Mouse (Mus musculus): ENCODE data around the gene 2210011C24Rik.
A peak's percentile ranks its signal among the peaks of the same experiment; 100 is the strongest.
"Not testable (repeated sequence)": the region's sequence is repeated elsewhere in the genome, so short reads cannot be mapped to it uniquely, and the experiment has no call there.

Gene 2210011C24Rik

DNA sequence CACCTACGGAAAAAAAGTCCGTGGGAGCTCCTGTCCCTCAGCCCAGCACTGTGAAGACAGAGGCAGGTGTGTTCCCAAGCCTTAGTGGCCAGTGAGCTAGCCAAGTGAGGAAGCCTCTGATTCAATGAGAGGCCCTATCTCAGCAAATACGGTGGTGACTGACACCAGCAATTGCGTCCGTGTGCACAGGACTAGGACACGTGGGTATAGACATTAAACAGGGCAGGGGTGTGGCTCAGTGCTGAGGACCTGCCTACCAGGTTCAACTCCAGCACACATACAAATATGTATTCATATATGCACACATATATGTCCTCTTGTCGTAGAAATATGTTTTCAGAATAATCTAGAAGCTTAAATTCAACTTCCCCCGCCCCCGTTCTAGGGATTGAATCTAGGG, 7.8 kb upstream of the 2210011C24Rik start:
- DNase-seq (ENCODE audit: low spot score) = no peak

DNA sequence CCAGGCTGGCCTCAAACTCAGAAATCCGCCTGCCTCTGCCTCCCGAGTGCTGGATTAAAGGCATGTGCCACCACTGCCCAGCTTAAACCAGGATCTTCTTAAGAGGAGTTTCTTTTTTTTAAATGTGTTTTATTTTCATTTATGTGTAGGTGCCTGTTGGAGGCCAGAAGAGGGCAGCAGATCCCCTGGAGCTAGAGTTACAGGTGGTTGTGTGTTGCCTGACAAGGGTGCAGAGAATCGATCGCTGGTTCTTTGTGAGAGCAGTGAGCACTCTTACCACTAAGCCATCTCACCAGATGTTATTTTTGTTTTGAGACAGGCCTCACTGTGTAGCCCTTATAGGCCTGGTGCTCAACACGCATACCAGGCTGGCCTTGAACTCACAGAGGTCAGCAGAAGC, 3.9 kb upstream of the 2210011C24Rik start:
- no peak for DNase-seq (ENCODE audit: low spot score)

DNA sequence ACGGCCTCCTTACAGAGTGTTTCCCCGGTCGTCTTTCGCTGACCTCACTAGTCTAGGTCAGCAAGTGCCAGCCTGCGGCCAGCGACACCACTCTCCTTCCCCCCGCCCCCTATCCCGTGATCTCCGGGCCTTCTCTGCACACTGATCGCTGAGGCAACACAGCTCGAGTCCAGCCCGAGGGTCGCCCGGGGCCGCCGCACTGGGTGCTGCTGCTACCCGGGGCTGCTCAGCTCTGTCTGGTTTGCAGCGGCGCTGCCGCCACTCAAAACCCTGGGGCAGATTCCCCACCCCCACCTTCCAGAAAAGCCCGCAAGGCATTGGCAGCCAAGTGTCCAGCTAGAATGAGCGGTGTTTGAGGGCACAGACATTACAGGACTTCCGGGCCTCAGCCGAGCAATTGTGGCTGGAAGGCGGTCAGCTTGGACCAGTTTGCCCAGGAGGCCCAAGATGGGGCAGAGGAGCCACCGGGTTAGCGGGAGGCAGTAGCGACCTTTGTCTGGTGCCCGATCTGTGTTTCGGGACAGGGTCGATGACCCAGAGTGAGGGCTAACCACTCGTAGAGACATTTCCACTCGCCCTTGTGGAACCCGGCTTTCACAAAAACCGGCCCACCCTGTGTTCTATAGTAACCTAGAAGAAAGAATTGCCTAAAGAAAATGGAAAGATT, 661 bp upstream of the 2210011C24Rik start:
- no peak for DNase-seq (ENCODE audit: low spot score)

DNA sequence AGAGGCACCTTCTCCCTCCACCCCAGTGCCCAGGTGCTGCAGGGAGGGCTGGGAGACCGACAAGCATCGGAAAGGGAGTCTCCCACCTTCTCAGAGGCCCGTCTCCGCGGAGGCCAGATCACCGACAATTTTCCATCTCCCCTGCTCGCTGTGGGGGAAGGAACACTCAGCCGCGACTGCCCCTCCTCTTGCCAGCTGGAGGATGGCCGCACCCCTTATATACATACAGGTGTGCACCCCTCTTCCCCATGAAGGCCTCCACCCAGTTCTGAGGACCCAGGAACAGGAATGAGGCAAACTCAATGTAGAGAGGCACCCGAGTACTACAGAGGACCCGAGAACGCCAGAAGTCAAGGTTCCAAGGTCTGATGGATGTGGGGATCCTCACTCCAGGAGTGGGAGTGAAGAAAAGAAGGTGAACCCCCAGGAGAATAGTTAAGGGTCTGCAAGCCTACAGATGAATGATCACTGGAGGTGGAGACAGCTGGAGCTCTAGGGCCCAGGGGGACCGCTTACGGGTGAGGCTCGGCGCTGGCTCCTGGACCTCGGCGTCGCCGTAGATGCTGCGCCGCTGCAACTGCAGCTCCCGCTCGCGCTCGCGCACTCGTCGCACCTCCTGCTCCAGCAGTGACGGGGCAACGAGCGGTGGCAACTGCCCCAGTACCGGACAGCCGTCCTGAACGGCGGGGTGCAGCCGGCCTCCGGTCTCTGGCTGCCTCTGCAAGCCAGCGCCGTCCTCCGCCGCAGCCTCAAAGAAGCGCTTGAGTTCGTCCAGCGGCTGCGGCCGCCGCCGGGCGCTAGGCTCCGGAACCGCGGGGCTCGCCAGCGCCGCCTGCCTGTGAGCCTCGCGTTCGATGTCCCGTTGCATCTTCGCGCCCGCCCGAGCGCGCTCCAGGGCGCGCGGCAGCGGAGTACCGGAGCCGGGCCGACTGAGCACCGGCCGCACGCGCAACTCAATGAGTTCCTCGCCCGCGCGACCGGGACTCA, 1.1 kb downstream of the 2210011C24Rik start:
- DNase-seq (ENCODE audit: low spot score) = peak; percentile 70

DNA sequence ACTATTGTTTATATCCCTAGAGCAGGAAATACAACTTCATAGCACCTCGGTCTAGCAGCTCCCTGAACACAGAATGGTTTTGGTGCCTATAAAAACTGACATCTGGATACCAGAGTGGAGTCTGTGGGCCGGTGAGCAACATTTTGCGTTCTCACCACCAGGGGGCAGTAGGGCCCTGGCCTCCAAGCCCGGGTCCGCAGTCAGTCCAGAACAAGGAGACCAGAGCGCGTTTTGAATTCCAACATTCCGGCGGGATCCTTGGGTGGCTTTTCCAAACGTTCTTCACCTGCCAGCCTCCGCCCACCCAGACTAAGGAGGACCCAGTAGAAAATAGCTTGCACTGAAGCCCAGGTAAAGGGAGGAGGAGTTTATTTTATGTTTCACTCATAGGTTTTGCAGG, 2.1 kb downstream of the 2210011C24Rik start:
- peak; percentile 89 for DNase-seq (ENCODE audit: low spot score)

DNA sequence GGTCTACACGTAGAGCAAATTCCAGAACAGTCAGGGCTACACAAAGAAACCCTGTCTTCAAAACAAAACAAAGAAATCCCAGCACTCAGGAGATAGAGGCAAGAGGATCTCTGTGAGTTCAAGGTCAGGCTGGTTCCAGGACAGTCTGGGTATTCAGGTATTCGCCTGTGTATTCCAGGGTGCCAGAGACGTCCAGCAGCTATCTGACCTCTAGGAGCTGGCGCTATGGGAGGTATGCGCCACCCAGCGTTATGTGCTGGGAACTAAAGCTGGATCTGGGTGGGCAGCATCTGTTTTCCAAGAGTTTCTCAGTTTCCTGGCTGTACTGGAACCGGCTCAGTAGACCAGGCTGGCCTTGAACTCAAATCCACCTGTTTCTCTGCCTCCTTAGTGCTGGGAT, 3.6 kb downstream of the 2210011C24Rik start:
- DNase-seq (ENCODE audit: low spot score) = no peak

DNA sequence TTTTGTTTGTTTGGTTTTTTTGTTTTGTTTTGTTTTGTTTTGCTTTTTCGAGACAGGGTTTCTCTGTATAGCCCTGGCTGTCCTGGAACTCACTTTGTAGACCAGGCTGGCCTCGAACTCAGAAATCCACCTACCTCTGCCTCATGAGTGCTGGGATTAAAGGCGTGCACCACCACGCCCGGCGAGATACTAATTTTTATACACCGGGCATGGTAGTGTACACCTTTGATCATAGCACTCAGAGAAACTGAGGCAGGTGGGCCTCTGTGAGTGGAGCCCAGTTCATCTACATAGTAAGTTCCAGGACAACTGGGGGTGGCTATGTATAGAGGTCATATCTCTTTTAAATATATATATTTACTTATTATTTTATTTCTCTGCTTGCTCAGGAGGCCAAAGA, 6.5 kb downstream of the 2210011C24Rik start:
- not testable (repeated sequence) for DNase-seq (ENCODE audit: low spot score)

DNA sequence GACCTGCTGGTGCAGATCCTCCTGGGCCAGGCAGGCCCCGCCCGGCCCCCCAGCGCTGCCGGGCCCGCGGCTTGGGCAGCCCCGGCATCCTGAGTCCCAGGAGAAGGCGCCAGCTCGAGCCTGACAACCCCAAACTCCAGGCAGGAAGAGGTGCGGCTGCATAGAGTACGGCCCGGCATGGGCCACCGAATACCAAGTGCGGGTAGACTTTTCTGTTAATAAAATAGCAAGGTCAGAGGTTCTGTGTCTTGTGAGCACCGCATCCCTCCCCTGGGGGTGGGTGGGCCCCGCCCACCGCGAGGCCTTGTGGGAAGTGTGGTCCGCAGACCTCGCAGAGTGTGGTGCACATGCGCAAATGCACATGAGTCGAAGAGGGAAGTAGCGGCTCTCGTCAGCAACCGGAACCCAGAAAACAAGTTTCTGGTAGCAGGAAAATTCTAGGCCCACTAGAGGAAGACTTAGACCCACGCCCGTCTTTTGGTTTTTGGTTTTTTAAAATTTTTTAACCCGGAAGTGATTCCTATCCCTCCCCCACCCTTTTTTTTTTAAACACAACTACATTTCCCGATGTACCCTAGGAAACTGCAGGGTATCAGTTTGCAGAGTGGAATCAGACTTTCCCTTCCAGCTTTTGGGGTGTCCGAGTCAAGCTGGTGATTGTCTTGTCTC, 7.3 kb downstream of the 2210011C24Rik start:
- DNase-seq (ENCODE audit: low spot score) = peak; percentile 96

DNA sequence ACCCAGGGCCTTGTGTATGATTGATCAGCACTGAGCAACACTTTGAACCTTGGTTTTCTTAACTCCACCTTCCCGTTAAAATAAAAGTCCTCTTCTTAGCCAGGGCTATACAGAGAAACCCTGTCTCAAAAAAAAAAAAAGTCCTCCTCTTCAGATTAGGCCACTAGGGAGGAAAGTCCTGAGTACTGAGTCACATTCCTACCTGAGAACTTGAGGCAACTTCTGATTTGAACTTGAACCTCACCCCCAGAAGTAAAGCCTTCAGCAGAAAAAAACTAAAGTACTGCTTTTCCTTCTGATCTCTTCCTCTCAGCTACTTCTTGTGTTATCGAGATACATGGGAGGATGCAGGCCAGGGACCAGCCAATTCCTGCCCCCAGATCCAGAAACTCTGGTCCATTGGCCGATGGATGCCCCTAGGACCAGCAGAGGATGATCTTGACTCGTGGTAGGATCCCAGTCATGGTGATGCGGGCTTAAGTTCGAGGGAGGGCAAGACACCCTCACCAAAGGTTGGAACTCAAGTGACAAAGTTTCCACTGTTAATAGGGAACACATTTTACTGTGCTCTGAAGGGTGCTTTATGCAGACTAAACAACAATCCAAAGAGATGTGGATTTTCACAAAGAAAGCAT, 8.2 kb downstream of the 2210011C24Rik start:
- no peak for DNase-seq (ENCODE audit: low spot score)

DNA sequence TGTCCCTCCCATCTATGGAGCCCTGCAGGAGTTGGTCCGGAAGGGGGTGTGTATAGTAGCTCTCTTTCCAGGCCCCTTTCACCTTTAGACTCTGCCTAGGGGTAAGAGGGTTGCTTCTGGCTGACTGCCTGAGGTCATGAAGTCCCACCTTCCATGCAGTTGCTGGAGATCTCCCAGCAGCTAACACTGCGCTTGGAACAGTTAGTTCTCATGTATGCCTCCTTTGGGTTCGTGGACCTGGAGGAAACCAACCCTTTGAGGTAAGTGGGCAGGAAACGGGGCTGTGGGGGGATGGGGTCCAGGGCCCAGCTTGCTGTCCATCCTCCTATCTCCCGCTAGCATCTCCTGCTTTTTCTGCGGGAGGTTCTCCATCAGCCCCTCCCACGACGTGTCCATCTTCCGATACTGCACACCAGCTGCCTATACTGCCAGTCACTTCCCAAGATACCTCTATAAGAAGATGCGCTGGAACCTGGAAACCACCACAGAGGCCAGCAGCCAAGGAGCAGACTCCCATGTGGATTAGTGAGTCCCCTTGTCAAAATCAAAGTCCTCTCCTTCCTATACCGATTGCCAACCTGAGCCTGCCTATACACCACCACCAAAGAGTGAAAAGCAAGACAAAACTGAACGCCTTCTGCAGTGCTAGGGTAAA, 8.9 kb downstream of the 2210011C24Rik start:
- DNase-seq (ENCODE audit: low spot score) = no peak

DNA sequence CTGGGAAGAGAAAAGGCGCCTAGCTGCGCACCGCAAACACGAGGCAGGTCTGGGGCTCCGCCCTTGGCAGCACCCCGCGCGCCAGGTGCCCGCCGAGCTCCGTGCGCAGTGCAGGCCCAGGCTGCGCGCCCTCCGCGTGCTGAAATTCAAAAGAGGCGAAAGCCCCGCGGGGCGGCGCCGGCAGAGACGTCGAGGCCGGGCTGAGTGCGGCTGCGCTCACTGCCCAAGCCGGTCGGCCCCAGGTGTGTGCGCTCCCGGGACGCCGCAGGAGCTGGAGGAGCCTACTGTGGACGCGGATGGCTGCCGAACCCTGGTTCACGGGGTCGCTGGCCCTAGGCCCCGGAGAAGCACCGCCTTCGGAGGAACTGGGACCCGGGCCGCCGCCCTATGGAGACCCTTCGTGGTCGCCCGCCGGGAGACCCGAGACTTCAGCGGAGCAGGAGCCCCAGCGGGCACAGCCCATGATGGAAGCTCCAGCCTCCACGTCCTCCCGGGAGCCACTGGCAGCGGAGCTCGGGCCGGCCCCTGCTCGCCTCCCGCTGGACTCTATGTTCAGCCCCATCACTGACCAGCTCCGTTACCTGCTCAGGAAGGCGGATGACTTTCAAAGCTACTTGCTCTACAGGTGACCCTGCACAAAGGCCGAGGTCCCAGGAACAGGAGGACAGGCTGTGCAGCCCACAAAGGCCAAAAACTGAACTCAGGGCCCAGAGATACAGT, 10.5 kb downstream of the 2210011C24Rik start, which contains the start of gene 1700067K01Rik:
TSS of gene 1700067K01Rik (plus strand) at position 222 of the 720 bp plus-strand sequence.
- DNase-seq (ENCODE audit: low spot score) = no peak

DNA sequence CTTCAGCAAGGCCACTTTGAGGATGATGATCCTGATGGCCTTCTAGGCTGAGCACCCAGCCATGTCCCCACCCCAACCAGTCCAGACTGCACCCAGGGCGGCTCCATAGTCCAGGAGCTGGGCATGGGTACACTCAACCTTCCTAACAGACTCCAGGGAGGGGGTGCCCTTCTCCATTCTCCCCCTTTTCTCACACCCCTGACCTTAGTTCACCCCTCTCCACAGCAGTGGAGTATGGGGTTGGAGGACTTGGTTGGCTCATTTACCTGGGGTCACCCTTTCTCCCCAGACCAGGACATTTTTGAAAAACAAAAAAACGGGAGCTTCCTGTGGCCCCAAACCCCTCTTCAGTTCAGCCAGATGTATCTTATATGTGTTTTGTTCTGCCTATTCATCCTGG, 12.1 kb downstream of the 2210011C24Rik start:
- DNase-seq (ENCODE audit: low spot score) = no peak

DNA sequence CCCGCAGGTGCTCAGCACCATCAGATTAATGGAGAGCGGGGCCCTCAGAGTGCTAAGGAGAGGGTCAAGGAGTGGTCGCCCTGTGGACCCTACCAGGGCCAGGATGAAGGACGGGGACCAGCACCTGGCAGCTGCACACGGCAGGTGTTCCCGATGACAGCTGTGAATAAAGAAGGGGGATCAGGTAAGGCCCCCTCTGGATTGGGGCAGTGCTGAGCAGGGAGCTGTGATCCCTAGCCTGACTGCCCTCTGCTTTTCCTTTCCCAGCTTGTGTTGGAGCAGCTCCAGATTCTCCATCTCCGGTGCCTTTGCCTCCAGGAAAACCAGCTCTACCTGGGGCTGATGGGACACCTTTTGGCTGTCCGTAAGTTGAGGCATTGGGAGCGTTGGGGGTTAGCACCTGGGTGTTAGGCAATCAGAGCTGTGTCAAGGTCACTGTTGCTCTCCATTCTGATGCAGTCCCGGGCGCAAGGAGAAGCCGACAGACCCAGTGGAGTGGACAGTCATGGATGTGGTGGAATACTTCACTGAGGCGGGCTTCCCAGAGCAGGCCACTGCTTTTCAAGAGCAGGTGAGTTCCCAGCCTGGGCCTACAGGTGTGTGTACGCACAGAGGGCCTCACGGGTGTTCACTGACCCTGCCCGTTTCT, 12.8 kb downstream of the 2210011C24Rik start:
- no peak for DNase-seq (ENCODE audit: low spot score)

DNA sequence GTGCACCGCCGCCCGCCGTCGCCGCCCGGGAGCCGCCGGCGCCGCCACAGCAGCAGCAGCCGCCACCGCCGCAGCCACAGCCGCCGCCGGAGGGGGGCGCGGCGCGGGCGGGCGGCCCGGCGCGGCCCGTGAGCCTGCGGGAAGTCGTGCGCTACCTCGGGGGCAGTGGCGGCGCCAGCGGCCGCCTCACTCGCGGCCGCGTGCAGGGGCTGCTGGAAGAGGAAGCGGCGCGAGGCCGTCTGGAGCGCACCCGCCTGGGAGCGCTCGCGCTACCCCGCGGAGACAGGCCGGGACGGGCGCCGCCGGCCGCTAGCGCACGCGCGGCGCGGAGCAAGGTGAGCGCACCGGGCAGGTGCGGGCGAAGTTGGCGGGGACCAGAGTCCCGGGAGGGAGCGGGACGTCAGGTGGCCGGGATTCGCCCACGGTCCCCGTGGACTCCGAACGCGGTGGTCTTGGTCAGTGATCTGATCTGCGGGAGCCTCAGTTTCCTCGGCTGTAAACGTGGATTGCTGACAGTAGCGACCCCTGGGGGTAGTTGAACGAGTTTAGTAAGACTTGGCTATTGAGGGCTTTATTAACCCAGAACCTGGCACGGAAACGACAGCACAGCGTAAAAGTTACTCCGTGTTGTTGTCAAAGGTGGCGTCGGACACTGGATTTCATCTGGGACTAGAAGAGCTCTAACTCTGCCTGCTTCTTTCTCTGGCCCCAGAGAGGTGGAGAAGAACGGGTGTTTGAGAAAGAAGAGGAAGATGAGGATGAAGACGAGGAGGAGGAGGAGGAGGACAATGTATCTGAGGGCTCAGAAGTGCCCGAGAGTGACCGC, 13.5 kb downstream of the 2210011C24Rik start:
- peak; percentile 48 for DNase-seq (ENCODE audit: low spot score)

DNA sequence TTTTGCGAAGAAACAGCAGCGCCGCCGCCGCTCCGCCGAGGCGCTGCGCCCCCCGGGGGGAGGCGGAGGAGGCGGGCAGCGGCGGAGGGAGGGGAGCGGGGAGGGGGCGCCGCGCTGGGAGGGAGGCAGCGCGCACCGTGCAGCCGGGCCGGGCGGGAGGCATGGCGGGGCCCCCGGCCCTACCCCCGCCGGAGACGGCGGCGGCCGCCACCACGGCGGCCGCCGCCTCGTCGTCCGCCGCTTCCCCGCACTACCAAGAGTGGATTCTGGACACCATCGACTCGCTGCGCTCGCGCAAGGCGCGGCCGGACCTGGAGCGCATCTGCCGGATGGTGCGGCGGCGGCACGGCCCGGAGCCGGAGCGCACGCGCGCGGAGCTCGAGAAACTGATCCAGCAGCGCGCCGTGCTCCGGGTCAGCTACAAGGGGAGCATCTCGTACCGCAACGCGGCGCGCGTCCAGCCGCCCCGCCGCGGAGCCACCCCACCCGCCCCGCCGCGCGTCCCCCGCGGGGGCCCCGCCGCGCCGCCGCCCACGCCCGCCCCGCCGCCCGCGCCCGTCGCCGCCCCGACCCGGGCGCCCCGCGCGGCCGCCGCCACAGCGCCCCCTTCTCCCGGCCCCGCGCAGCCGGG, 14.3 kb downstream of the 2210011C24Rik start, which contains the start of gene Samd1:
TSS of gene Samd1 (plus strand) at position 162 of the 631 bp plus-strand sequence.
- DNase-seq (ENCODE audit: low spot score) = peak; percentile 29

DNA sequence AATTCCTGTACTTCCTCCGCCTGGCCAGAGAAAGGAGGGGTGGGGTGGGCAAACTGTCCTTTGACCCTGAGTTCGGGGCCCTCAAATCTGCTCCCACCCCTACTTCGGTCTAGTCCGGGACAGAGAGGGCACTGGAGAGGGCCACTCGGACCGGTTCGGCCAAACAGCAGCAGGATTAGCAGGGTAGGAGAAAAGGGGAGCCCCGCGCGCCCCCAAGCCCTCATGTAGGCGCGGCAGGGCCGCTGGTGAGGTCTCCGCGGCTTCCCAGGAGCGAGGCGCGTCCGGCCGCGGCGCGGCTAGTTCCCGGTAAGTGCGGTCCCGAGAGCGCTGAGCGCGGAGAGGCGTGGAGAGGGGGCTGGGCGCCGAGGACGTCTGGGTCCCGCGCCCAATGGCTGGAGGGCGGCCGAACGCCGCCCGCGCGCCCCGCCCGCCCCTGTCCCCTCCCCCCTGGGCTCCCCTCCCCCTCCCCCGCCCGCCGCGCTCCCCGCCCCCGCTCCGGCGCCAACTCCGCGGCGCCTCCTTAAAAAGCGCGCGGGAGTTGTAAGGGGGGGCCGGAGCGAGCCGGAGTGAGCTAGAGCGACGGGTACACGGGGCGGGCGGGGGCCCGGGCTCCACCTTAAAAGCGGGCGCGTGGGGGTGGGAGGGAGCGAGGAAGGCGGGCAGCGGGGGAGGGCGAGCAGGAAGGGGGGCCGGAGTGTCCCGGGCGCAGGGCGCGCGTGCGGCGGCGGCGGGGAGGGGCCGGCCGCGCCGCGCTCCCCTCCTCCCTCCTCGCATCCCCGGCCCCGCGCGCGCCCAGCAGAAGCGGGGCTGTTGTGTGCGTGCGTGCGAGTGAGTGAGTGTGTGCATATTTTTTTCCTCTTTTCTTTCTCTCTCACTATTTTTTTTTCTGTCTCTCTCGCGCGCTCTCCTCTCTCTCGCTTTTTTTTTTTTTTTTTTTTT, 15.1 kb downstream of the 2210011C24Rik start:
- peak; percentile 91 for DNase-seq (ENCODE audit: low spot score)

DNA sequence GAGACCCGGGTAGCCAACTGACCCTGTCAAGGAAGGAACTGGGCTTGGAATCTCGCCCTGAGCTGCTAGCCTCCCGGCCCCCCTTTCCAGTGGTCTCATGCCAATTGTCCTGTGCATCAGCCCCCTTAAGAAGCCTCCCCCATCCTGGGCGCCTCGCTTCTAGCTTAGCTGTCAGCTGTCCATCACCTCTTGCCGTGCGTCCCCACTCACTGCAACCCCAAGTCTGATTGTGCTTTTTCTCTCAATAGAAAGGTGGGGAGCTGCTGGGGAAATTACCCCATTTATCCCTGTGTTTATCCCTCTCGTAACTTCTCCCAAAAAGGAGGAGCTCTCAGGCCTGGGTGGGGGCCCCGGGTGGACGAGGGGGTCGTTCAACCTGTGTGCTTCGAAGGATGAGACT, 16.0 kb downstream of the 2210011C24Rik start:
- DNase-seq (ENCODE audit: low spot score) = no peak

DNA sequence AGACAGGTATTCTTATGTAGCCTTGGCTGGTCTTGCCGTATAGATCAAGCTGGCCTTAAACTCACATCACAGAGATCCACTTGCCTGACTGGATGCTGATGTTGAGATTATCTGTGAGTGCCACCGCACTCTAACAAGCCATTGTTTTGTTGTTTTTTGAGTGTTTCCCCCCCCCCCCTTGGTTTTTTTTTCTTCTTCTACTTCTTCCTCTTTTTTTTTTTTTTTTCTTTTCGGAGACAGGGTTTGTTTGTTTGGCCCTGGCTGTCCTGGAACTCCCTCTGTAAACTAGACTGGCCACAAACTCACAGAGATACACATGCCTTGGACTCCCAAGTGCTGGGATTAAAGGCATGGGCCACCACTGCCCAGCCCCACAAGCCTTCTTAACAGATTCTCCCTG, 17.9 kb downstream of the 2210011C24Rik start:
- DNase-seq (ENCODE audit: low spot score) = no peak

Measured in lung, postnatal 25 days (tissue).